Mouse (Mus musculus): ENCODE results near the gene Fbxo48. TPM values are rescaled to one million over a fixed set of nuclear protein-coding genes. Genes with fewer than 3 reads are reported as not detected.

The Fbxo48 gene
- total RNA-seq (2023) = 3.4 and 3.6 TPM in 2 replicates

DNA sequence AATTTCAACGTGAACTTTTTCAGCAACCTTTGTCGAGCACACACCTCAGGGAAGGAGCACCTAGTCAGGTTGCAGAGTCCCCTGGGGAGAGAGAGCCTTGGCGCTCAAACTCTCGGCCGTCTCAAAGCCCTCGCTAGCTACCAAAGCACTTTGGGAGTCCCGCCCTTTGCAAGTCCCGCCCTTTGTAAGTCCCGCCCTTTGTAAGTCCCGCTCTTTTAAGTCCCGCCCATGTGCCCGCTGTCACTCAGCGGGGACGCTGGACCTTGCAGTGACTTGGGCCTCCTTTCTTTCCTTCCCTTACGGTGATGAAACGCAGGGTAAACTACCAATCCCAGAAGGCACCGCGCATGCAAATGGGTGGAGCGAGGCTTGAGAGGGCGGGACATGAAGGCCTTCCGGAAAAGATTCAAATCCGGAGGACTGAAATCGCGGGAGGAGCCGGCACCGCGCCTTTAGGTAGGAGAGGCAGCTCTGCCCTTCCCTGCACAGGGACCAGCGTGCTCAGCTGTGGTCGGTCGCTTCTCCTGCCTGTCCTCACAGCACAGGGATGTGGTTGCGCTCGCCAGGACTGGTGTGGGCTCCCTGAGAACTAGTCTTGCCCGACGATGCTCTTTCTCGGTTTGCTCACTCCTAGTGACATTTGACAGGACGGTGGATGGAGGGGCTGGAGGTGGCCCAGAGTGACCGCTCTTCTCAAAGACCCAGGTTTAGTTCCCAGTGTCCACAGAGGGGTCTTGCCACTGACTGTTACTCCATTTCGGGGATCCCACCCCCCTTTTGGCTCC lies at the start of gene Fbxo48:
Gene Fbxo48 (plus strand): TSS at position 400 of the 785 bp plus-strand sequence.

Other genes with a start within 250 kb of the Fbxo48 start
- gene Egfr, start 199.2 kb upstream of the Fbxo48 start, total RNA-seq (2023) = not detected in 2 replicates
- 0.32 TPM in 1 of 2 replicates, not detected in the other for gene Cnrip1, start 100.2 kb downstream of the Fbxo48 start, total RNA-seq (2023)
- gene Plek, start 101.0 kb downstream of the Fbxo48 start, total RNA-seq (2023) = 378 and 475 TPM in 2 replicates
- 59.2 and 68.4 TPM in 2 replicates for gene Ppp3r1, start 207.9 kb downstream of the Fbxo48 start, total RNA-seq (2023)
- gene Wdr92, start 230.7 kb downstream of the Fbxo48 start, total RNA-seq (2023) = 2.3 and 3.3 TPM in 2 replicates